Mouse (Mus musculus): Measurements from ENCODE around the gene Trpc7. TPM values are rescaled to one million over a fixed set of nuclear protein-coding genes. Genes with fewer than 3 reads are reported as not detected.
A peak's percentile ranks its signal among the peaks of the same experiment; 100 is the strongest.

Gene Trpc7
- polyA plus RNA-seq, 1 experiment from 2014 or later = 0.12 TPM

- no peak for ATAC-seq (ENCODE audit: insufficient number of reproducible peaks, insufficient read depth, low FRiP score, low TSS enrichment)
- peaks cover 17% of the 10 kb centered on the region; the same call in 1 of the 2 replicates for H3K4me1 ChIP-seq
- H3K4me3 ChIP-seq = no peak overlapping the region
- H3K4me2 ChIP-seq (replicated peaks) = no peak overlapping the region
- H3K27ac ChIP-seq = no peak overlapping the region
- no peaks in the 10 kb centered on the region for H3K9me3 ChIP-seq
- 87% methylated on average over 3 of the region's 3 CpGs for WGBS
- H3K27me3 ChIP-seq = no peaks in the 10 kb centered on the region
- no peak overlapping the region for H3K9ac ChIP-seq
- H3K36me3 ChIP-seq = no peaks in the 10 kb centered on the region
Measured at GRCm38 (mm10) chr13:56790683-56791082, 105.1 kb downstream of the Trpc7 start.

- Histone ChIP-seq H3K4me1 (peaks cover 5% of the 10 kb centered on the region; the same call in 1 of the 2 replicates), H3K36me3 (no peaks in the 10 kb centered on the region), H3K4me2 (replicated peaks) (no peak overlapping the region), H3K27ac (no peak overlapping the region), H3K9ac (no peak overlapping the region), H3K27me3 (no peaks in the 10 kb centered on the region), H3K9me3 (no peaks in the 10 kb centered on the region), H3K4me3 (no peak overlapping the region)
- no peak for ATAC-seq (ENCODE audit: insufficient number of reproducible peaks, insufficient read depth, low FRiP score, low TSS enrichment)
- WGBS = 73% methylated on average over 1 of the region's 1 CpGs
Measured at GRCm38 (mm10) chr13:56782621-56783020, 113.2 kb downstream of the Trpc7 start.

GRCm38 (mm10) chr13:56781697-56782096 is 114.1 kb downstream of the Trpc7 start:
- 91% methylated on average over 3 of the region's 3 CpGs for WGBS
- Histone ChIP-seq H3K9ac (no peak overlapping the region), H3K27me3 (no peaks in the 10 kb centered on the region), H3K4me3 (no peak overlapping the region), H3K4me2 (replicated peaks) (no peak overlapping the region), H3K4me1 (peaks cover 5% of the 10 kb centered on the region; the same call in 1 of the 2 replicates), H3K27ac (no peak overlapping the region), H3K36me3 (no peaks in the 10 kb centered on the region), H3K9me3 (no peaks in the 10 kb centered on the region)
- no peak for ATAC-seq (ENCODE audit: insufficient number of reproducible peaks, insufficient read depth, low FRiP score, low TSS enrichment)

- 60% methylated on average over 13 of the region's 13 CpGs for WGBS
- H3K27me3 ChIP-seq = no peaks in the 10 kb centered on the region; the same call in 1 of the 2 replicates
- ATAC-seq (ENCODE audit: insufficient number of reproducible peaks, insufficient read depth, low FRiP score, low TSS enrichment) = no peak
- H3K9me3 ChIP-seq = no peaks in the 10 kb centered on the region
- H3K4me1 ChIP-seq = peaks cover 5% of the 10 kb centered on the region; the same call in 1 of the 2 replicates
- H3K27ac ChIP-seq = no peak overlapping the region
- no peak overlapping the region for H3K4me3 ChIP-seq
- no peaks in the 10 kb centered on the region for H3K36me3 ChIP-seq
- H3K9ac ChIP-seq = no peak overlapping the region
- no peak overlapping the region for H3K4me2 ChIP-seq (replicated peaks)
Measured at GRCm38 (mm10) chr13:56780746-56781469, 114.9 kb downstream of the Trpc7 start.

- H3K27ac ChIP-seq = no peak overlapping the region
- no peak for ATAC-seq (ENCODE audit: insufficient number of reproducible peaks, insufficient read depth, low FRiP score, low TSS enrichment)
Measured at GRCm38 (mm10) chr13:56774304-56774703, 121.5 kb downstream of the Trpc7 start.

GRCm38 (mm10) chr13:56773262-56773870 is 122.4 kb downstream of the Trpc7 start:
- no peak overlapping the region for H3K27ac ChIP-seq

More at GRCm38 (mm10) chr13:56774304-56774703, 121.5 kb downstream of the Trpc7 start:
- peaks cover 13% of the 10 kb centered on the region; the same call in 1 of the 2 replicates for H3K4me1 ChIP-seq
- no peak overlapping the region for H3K4me2 ChIP-seq (replicated peaks)
- H3K27me3 ChIP-seq = no peaks in the 10 kb centered on the region; the same call in 1 of the 2 replicates
- H3K9me3 ChIP-seq = no peaks in the 10 kb centered on the region
- WGBS = 33% methylated on average over 5 of the region's 5 CpGs
- H3K36me3 ChIP-seq = no peaks in the 10 kb centered on the region
- H3K9ac ChIP-seq = no peak overlapping the region
- H3K4me3 ChIP-seq = no peak overlapping the region

GRCm38 (mm10) chr13:56772592-56772991 is 123.2 kb downstream of the Trpc7 start:
- H3K27me3 ChIP-seq = no peaks in the 10 kb centered on the region; the same call in 1 of the 2 replicates
- ATAC-seq (ENCODE audit: insufficient number of reproducible peaks, insufficient read depth, low FRiP score, low TSS enrichment) = no peak
- H3K4me2 ChIP-seq (replicated peaks) = no peak overlapping the region
- H3K4me3 ChIP-seq = no peak overlapping the region
- no peaks in the 10 kb centered on the region for H3K9me3 ChIP-seq
- no peaks in the 10 kb centered on the region for H3K36me3 ChIP-seq
- H3K9ac ChIP-seq = no peak overlapping the region
- peaks cover 13% of the 10 kb centered on the region; the same call in 1 of the 2 replicates for H3K4me1 ChIP-seq
- WGBS = 57% methylated on average over 3 of the region's 3 CpGs
- H3K27ac ChIP-seq = no peak overlapping the region

More at GRCm38 (mm10) chr13:56773262-56773870, 122.4 kb downstream of the Trpc7 start:
- no peak for ATAC-seq (ENCODE audit: insufficient number of reproducible peaks, insufficient read depth, low FRiP score, low TSS enrichment)
- 48% methylated on average over 14 of the region's 14 CpGs for WGBS
- no peak overlapping the region for H3K4me2 ChIP-seq (replicated peaks)
- H3K9me3 ChIP-seq = no peaks in the 10 kb centered on the region
- no peaks in the 10 kb centered on the region; the same call in 1 of the 2 replicates for H3K27me3 ChIP-seq
- H3K4me3 ChIP-seq = no peak overlapping the region
- H3K4me1 ChIP-seq = peaks cover 13% of the 10 kb centered on the region; the same call in 1 of the 2 replicates
- no peaks in the 10 kb centered on the region for H3K36me3 ChIP-seq
- no peak overlapping the region for H3K9ac ChIP-seq

DNA sequence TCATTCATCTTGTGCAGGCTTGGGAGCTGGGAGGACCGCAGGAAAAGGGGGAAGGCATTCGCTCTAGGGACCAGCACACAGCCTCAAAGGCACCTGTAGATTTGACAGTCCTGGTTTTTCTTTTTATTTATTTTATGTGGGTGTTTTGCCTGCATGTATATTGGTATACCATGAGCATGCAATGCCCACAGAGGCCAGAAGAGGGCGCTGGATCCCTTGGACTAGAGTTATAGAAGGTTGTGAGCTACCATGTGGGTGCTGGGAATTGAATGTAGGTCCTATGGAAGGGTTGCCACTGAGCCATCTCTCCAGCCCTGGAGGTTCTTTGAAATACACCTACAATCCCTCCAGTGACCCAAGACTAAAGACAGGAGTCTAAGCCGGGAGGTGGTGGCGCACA is 125.0 kb downstream of the Trpc7 start:
- Histone ChIP-seq H3K4me2 (replicated peaks) (no peak overlapping the region), H3K36me3 (no peaks in the 10 kb centered on the region), H3K27me3 (no peaks in the 10 kb centered on the region), H3K27ac (no peak overlapping the region), H3K4me3 (no peak overlapping the region), H3K9ac (no peak overlapping the region), H3K4me1 (peaks cover 19% of the 10 kb centered on the region), H3K9me3 (no peaks in the 10 kb centered on the region)
- no peak for ATAC-seq (ENCODE audit: insufficient number of reproducible peaks, insufficient read depth, low FRiP score, low TSS enrichment)
- WGBS = 61% methylated on average over 5 of the region's 5 CpGs

DNA sequence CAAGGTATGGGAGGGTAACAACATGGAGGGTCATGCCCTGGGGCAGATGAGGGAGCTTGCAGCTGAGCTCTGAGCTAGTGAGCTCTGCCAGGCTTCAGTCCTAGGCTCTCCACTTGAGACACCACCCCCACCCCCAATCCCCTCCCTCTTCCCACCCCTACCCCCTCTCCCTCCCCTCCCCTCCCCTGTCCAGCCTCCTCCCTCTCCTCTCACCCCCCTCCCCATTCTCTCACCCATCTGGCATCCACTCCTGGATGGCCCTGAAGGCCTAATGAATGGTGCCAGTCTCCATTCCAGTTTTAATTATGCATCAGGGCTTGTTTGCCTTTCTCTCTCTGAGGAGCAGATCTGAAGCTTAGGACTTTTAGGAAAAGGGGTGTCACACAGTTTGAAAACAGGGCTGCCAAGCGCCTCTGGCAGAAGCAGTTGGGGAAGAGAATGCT is 125.6 kb downstream of the Trpc7 start:
- H3K9ac ChIP-seq = no peak overlapping the region
- no peaks in the 10 kb centered on the region for H3K27me3 ChIP-seq
- H3K4me2 ChIP-seq (replicated peaks) = no peak overlapping the region
- H3K9me3 ChIP-seq = no peaks in the 10 kb centered on the region
- 73% methylated on average over 1 of the region's 1 CpGs for WGBS
- H3K36me3 ChIP-seq = no peaks in the 10 kb centered on the region
- H3K4me1 ChIP-seq = peaks cover 26% of the 10 kb centered on the region
- H3K4me3 ChIP-seq = no peak overlapping the region
- no peak for ATAC-seq (ENCODE audit: insufficient number of reproducible peaks, insufficient read depth, low FRiP score, low TSS enrichment)
- no peak overlapping the region for H3K27ac ChIP-seq

DNA sequence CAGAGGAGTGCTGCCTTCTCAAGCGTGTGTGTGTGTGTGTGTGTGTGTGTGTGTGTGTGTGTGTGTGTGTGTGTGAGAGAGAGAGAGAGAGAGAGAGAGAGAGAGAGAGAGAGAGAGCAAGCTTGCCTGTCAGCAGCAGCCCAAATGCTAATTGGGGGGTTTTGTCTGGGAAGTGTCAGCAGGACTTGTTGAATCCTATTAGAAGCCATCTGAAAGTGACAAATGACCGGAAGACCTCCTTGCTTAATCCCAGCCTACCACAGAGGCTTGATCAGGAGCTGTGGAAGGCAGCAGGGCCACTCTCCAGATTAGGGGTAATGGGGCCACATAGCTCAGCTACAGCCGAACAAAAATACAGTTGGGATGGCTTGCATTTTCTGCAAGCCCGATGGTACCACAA is 126.4 kb downstream of the Trpc7 start:
- Histone ChIP-seq H3K27ac (no peak overlapping the region), H3K4me2 (replicated peaks) (no peak overlapping the region), H3K4me1 (peaks cover 30% of the 10 kb centered on the region), H3K4me3 (no peak overlapping the region), H3K9ac (no peak overlapping the region), H3K27me3 (no peaks in the 10 kb centered on the region), H3K36me3 (no peaks in the 10 kb centered on the region), H3K9me3 (no peaks in the 10 kb centered on the region)
- WGBS = 31% methylated on average over 4 of the region's 4 CpGs
- no peak for ATAC-seq (ENCODE audit: insufficient number of reproducible peaks, insufficient read depth, low FRiP score, low TSS enrichment)

GRCm38 (mm10) chr13:56766211-56766610 is 129.6 kb downstream of the Trpc7 start:
- Histone ChIP-seq H3K36me3 (no peaks in the 10 kb centered on the region), H3K27ac (0 out of 2 replicates have a peak overlapping the region, but pooled peaks have one; percentile 18), H3K9me3 (no peaks in the 10 kb centered on the region), H3K4me1 (peaks cover 35% of the 10 kb centered on the region), H3K4me2 (replicated peaks) (no peak overlapping the region), H3K27me3 (no peaks in the 10 kb centered on the region), H3K9ac (no peak overlapping the region), H3K4me3 (no peak overlapping the region)
- 43% methylated on average over 5 of the region's 5 CpGs for WGBS
- no peak for ATAC-seq (ENCODE audit: insufficient number of reproducible peaks, insufficient read depth, low FRiP score, low TSS enrichment)
